Mouse (Mus musculus) cerebellum, postnatal 25 days (tissue): ENCODE measurements around the gene Tubd1.
A peak's percentile ranks its signal among the peaks of the same experiment; 100 is the strongest.

Experiments
- DNase-seq, 2 experiments: peaks; one replicate each; pipeline ENCODE4 v3.0.0; 2021; ENCODE audit warnings: mixed read lengths in 2 of 2

Tubd1 gene

GRCm38 (mm10) chr11:86584898-86585597, 40.3 kb downstream of the Tubd1 start:
- no peak for DNase-seq

- no peak for DNase-seq
These were observed 40.8 kb downstream of the Tubd1 start for GRCm38 (mm10) chr11:86585598-86585984.

GRCm38 (mm10) chr11:86586177-86586867, 41.5 kb downstream of the Tubd1 start:
- no peak for DNase-seq

GRCm38 (mm10) chr11:86586868-86587792, 42.3 kb downstream of the Tubd1 start:
- no peak for DNase-seq

- no peak for DNase-seq
These were observed 43.0 kb downstream of the Tubd1 start for GRCm38 (mm10) chr11:86587830-86588229.

GRCm38 (mm10) chr11:86588583-86589298, 44.0 kb downstream of the Tubd1 start:
- DNase-seq = no peak

GRCm38 (mm10) chr11:86590066-86590465, 45.3 kb downstream of the Tubd1 start:
- DNase-seq = no peak

- DNase-seq = no peak
These were observed 45.8 kb downstream of the Tubd1 start for GRCm38 (mm10) chr11:86590579-86590978.

GRCm38 (mm10) chr11:86591301-86591845, 46.6 kb downstream of the Tubd1 start:
- DNase-seq = no peak

GRCm38 (mm10) chr11:86591931-86592616, 47.3 kb downstream of the Tubd1 start:
- DNase-seq = no peak

GRCm38 (mm10) chr11:86592993-86593392, 48.2 kb downstream of the Tubd1 start:
- DNase-seq = no peak

- DNase-seq = no peak
These were observed 48.7 kb downstream of the Tubd1 start for GRCm38 (mm10) chr11:86593443-86593842.

- DNase-seq = no peak
These were observed 49.5 kb downstream of the Tubd1 start for GRCm38 (mm10) chr11:86594188-86594876.

- DNase-seq = no peak
These were observed 50.6 kb downstream of the Tubd1 start for GRCm38 (mm10) chr11:86595366-86595765.

GRCm38 (mm10) chr11:86596187-86596960, 51.6 kb downstream of the Tubd1 start:
- DNase-seq = peak in 1 of 2 experiments; percentile 21

- DNase-seq = no peak
These were observed 52.2 kb downstream of the Tubd1 start for GRCm38 (mm10) chr11:86596976-86597375.

- DNase-seq = no peak
These were observed 53.4 kb downstream of the Tubd1 start for GRCm38 (mm10) chr11:86598154-86598553.

GRCm38 (mm10) chr11:86598572-86598971, 53.8 kb downstream of the Tubd1 start:
- DNase-seq = no peak

GRCm38 (mm10) chr11:86599378-86600208, 54.8 kb downstream of the Tubd1 start:
- DNase-seq = no peak
